Comparison of ENCODE assay signal across 11 mouse cellular contexts in genomic region chr15:27997917-27998316, GRCm38 (mm10). TPM values are rescaled to one million over a fixed set of nuclear protein-coding genes. Genes with fewer than 3 reads are reported as not detected.
DNase-seq lines count a peak whose midpoint lies in the region; ATAC-seq and TF ChIP-seq lines count a peak whose summit lies in the region.
"Had no signal": no experiment of that assay in that cellular context is flagged by ENCODE, and none has a peak within 500 bp of the region (broad histone marks: within the 10 kb centered on the region; RNA-seq: fewer than 3 reads in every experiment).

No protein-coding gene starts in this region.

- H3K9ac ChIP-seq in forebrain, postnatal 0 days, result no peak overlapping the region
- no peak overlapping the region for H3K9ac ChIP-seq in forebrain, embryonic 16.5 days (replicated peaks; ENCODE audit: low read depth, low read length)
- no peak overlapping the region for H3K9ac ChIP-seq in liver, adult 2 months (ENCODE audit: low read depth, low read length)
- H3K9ac ChIP-seq in liver, embryonic 12.5 days, result no peak overlapping the region

- no peak overlapping the region for H3K4me3 ChIP-seq in forebrain, postnatal 0 days (ENCODE audit: low read depth, low read length)
- no peak overlapping the region for H3K4me3 ChIP-seq in forebrain, embryonic 16.5 days (replicated peaks; ENCODE audit: low read length)
- no peak overlapping the region for H3K4me3 ChIP-seq in liver, adult 2 months (ENCODE audit: insufficient read depth, low read depth, low read length)
- H3K4me3 ChIP-seq in liver, embryonic 12.5 days, result no peak overlapping the region
- no peak overlapping the region for H3K4me3 ChIP-seq in embryonic fibroblast, embryonic 13.5 days (ENCODE audit: insufficient read depth, low read length)
- H3K4me3 ChIP-seq: erythroblast, embryonic 14.5 days had no signal

- no peak for TF ChIP-seq POLR2A in liver, adult 2 months (IDR thresholded peaks at IDR 0.05; ENCODE audit: extremely low read depth, insufficient read depth, low read length)
- no peak for TF ChIP-seq POLR2A in embryonic fibroblast, embryonic 13.5 days (IDR thresholded peaks at IDR 0.05; ENCODE audit: low read depth, low read length)

- H3K9me3 ChIP-seq in forebrain, postnatal 0 days (ENCODE audit: low read length), result no peaks in the 10 kb centered on the region
- H3K9me3 ChIP-seq in forebrain, embryonic 16.5 days (ENCODE audit: control insufficient read depth, low read length), result no peaks in the 10 kb centered on the region
- no peaks in the 10 kb centered on the region for H3K9me3 ChIP-seq in liver, embryonic 12.5 days (replicated peaks)

- no peaks in the 10 kb centered on the region for H3K36me3 ChIP-seq in forebrain, postnatal 0 days (ENCODE audit: insufficient read depth)
- H3K36me3 ChIP-seq in forebrain, embryonic 16.5 days (ENCODE audit: control insufficient read depth, insufficient read depth), result no peaks in the 10 kb centered on the region
- no peaks in the 10 kb centered on the region for H3K36me3 ChIP-seq in liver, adult 2 months (ENCODE audit: control insufficient read depth, insufficient read depth, low read length)
- H3K36me3 ChIP-seq in liver, embryonic 12.5 days, result no peaks in the 10 kb centered on the region; the same call in 1 of the 2 replicates

- no peak overlapping the region for H3K27ac ChIP-seq in forebrain, postnatal 0 days (ENCODE audit: low read depth, low read length)
- H3K27ac ChIP-seq in forebrain, embryonic 16.5 days (ENCODE audit: low read length), result no peak overlapping the region
- H3K27ac ChIP-seq in liver, adult 2 months (replicated peaks; ENCODE audit: insufficient read depth, low read depth, low read length), result no peak overlapping the region
- H3K27ac ChIP-seq in liver, embryonic 12.5 days, result no peak overlapping the region
- H3K27ac ChIP-seq in embryonic fibroblast, embryonic 13.5 days (ENCODE audit: insufficient read depth, low read length), result peak overlapping the region; percentile 51

- H3K27me3 ChIP-seq in forebrain, postnatal 0 days (ENCODE audit: insufficient read depth, low read length), result no peaks in the 10 kb centered on the region
- H3K27me3 ChIP-seq in forebrain, embryonic 16.5 days (replicated peaks; ENCODE audit: control insufficient read depth, insufficient read depth, low read length), result no peaks in the 10 kb centered on the region
- no peaks in the 10 kb centered on the region for H3K27me3 ChIP-seq in liver, adult 2 months (ENCODE audit: control insufficient read depth, insufficient read depth, low read length)
- H3K27me3 ChIP-seq in liver, embryonic 12.5 days (replicated peaks), result no peaks in the 10 kb centered on the region

- DNase-seq in forebrain, postnatal 0 days, result no peak
- peak; percentile 36 for DNase-seq in liver, adult 2 months (ENCODE audit: extremely low read depth, low read depth, low spot score)
- peak; percentile 39 for DNase-seq in retina, embryonic 14.5 days (ENCODE audit: low spot score)
- no peak for DNase-seq in MN1 (ENCODE audit: low spot score)
- DNase-seq: adrenal gland, adult 8-10 months had no signal

- H3K4me2 ChIP-seq in forebrain, postnatal 0 days (ENCODE audit: low read depth), result no peak overlapping the region
- no peak overlapping the region for H3K4me2 ChIP-seq in forebrain, embryonic 16.5 days (ENCODE audit: low read length)
- no peak overlapping the region for H3K4me2 ChIP-seq in liver, embryonic 12.5 days

- ATAC-seq in forebrain, postnatal 0 days, result no peak
- ATAC-seq in forebrain, embryonic 16.5 days, result no peak
- ATAC-seq in liver, embryonic 12.5 days, result no peak
- ATAC-seq in CD4-positive, CD25-positive, alpha-beta regulatory T cell, adult 4 months, result no peak
- ATAC-seq: intestine, embryonic 16.5 days had no signal

- H3K79me2 ChIP-seq in liver, adult 2 months (ENCODE audit: control insufficient read depth, insufficient read depth, low read length), result peaks cover 41% of the 10 kb centered on the region

- H3K4me1 ChIP-seq in forebrain, postnatal 0 days (ENCODE audit: insufficient read depth), result peaks cover 25% of the 10 kb centered on the region
- H3K4me1 ChIP-seq in forebrain, embryonic 16.5 days (replicated peaks; ENCODE audit: control insufficient read depth, insufficient read depth, low read length), result peaks cover 51% of the 10 kb centered on the region
- H3K4me1 ChIP-seq in liver, adult 2 months (ENCODE audit: control insufficient read depth, insufficient read depth, low read length), result peaks cover 44% of the 10 kb centered on the region
- H3K4me1 ChIP-seq in liver, embryonic 12.5 days, result peaks cover 29% of the 10 kb centered on the region; the same call in 1 of the 2 replicates
- peaks cover 33% of the 10 kb centered on the region for H3K4me1 ChIP-seq in embryonic fibroblast, embryonic 13.5 days (ENCODE audit: control insufficient read depth, insufficient read depth, low read length)

- WGBS in forebrain, postnatal 0 days, result 13% methylated on average over 8 of the region's 8 CpGs
- 13% methylated on average over 8 of the region's 8 CpGs for WGBS in forebrain, embryonic 16.5 days
- 25% methylated on average over 8 of the region's 8 CpGs for WGBS in liver, adult 2 months
- 50% methylated on average over 8 of the region's 8 CpGs for WGBS in liver, embryonic 12.5 days (ENCODE audit: insufficient replicate concordance)

- 0 out of 2 replicates have a peak, but pooled peaks have one; percentile 19 for TF ChIP-seq CTCF in forebrain, postnatal 0 days (IDR thresholded peaks at IDR 0.05; ENCODE audit: low read depth)
- TF ChIP-seq CTCF in liver, adult 2 months (IDR thresholded peaks at IDR 0.05; ENCODE audit: low read depth, low read length), result no peak
- TF ChIP-seq CTCF in embryonic fibroblast, embryonic 13.5 days (IDR thresholded peaks at IDR 0.05; ENCODE audit: borderline replicate concordance, insufficient read depth, low read length), result peak; percentile 14; the same call in 1 of the 2 replicates

RNA-seq across cellular contexts. Expression of gene Trio, which starts 27.7 kb away (rescaled TPM):
- total RNA-seq in forebrain, postnatal 0 days (2014; rRNA removed), result 206 and 214 TPM in 2 replicates
- 14.1 and 21.9 TPM in 2 replicates for polyA plus RNA-seq in forebrain, postnatal 0 days (2015; fragmentation: Nextera tagmentation; extraction: Ambion mirVana)
- 40.8 and 42.6 TPM in 2 replicates for polyA plus RNA-seq in forebrain, embryonic 16.5 days (2015; fragmentation: Nextera tagmentation; extraction: Ambion mirVana)
- total RNA-seq in liver, adult 2 months (2014; rRNA removed), result 17.9 and 25.4 TPM in 2 replicates
- polyA plus RNA-seq in liver, adult 2 months (2012; rRNA removed), result 5.8 and 10.6 TPM in 2 replicates
- 5.2 and 5.6 TPM in 2 replicates for polyA plus RNA-seq in liver, embryonic 12.5 days (2016; fragmentation: Nextera tagmentation; extraction: Ambion mirVana)
- polyA plus RNA-seq in embryonic fibroblast, embryonic 13.5 days (2011; ENCODE audit: insufficient read length, low read depth, missing spikeins), result 154 and 161 TPM in 2 replicates
- polyA plus RNA-seq in CD4-positive, CD25-positive, alpha-beta regulatory T cell, adult 4 months (2017; shearing (Covaris generic)), result 10 to 100 TPM in 1 of 2 experiments, 1 to 10 TPM in 1; 9.1 to 11.7 TPM

Comparison
In these comparisons a context has a peak if more than half of its experiments do, and no peak if none do; other contexts are left out.
1. DNase-seq: peak in liver, adult 2 months (single experiment) and retina, embryonic 14.5 days (single experiment); none in forebrain, postnatal 0 days (single experiment) and MN1 (single experiment).